Mouse (Mus musculus) heart, postnatal 0 days (tissue): ENCODE measurements around the gene Inafm2.

ENCODE experiments used
- CTCF ChIP-seq: IDR thresholded peaks from 2 replicates; pipeline ENCODE4 v1.5.1; 2016; ENCODE audit warnings: antibody characterized with exemption, control low read depth, low read depth
- EP300 ChIP-seq: IDR thresholded peaks from 2 replicates; pipeline ENCODE4 v1.6.1; 2016; ENCODE audit warnings: antibody characterized with exemption, low read depth

- TF ChIP-seq CTCF (no peak), EP300 (no peak)
Observed at GRCm38 (mm10) chr2:118774536-118774935, 29.0 kb downstream of the Inafm2 start.
